Mouse (Mus musculus) adrenal gland, adult 8-10 months (tissue): ENCODE results near the gene Baiap2. TPM values are rescaled to one million over a fixed set of nuclear protein-coding genes. Genes with fewer than 3 reads are reported as not detected.

Source experiments
- DNase-seq: peaks from one replicate; pipeline ENCODE4 v3.0.0; 2022
- total RNA-seq, 4 experiments: library from RNA; stranded (reverse); gene quantifications; 2 replicates each; pipeline ENCODE4 v1.2.4; 2022

Gene Baiap2
- total RNA-seq, 4 experiments from 2014 or later: 9.3 to 39.2 (median 25.4) TPM

GRCm38 (mm10) chr11:119979596-119980385 lies 37.2 kb downstream of the Baiap2 start:
- DNase-seq: no peak

GRCm38 (mm10) chr11:119981769-119982168 lies 39.2 kb downstream of the Baiap2 start:
- DNase-seq: no peak

GRCm38 (mm10) chr11:119982236-119982635 lies 39.7 kb downstream of the Baiap2 start:
- DNase-seq: no peak

- no peak for DNase-seq
Measured at GRCm38 (mm10) chr11:119983151-119983550, 40.6 kb downstream of the Baiap2 start.

- no peak for DNase-seq
Measured at GRCm38 (mm10) chr11:119986751-119987425, 44.3 kb downstream of the Baiap2 start.

GRCm38 (mm10) chr11:119987876-119988275 lies 45.3 kb downstream of the Baiap2 start:
- no peak for DNase-seq

- DNase-seq: no peak
Measured at GRCm38 (mm10) chr11:119988391-119988790, 45.8 kb downstream of the Baiap2 start.

GRCm38 (mm10) chr11:119989115-119989564 lies 46.6 kb downstream of the Baiap2 start:
- peak; percentile 42 for DNase-seq

- DNase-seq: no peak
Measured at GRCm38 (mm10) chr11:119990658-119991337, 48.2 kb downstream of the Baiap2 start.

GRCm38 (mm10) chr11:119991338-119991678 lies 48.7 kb downstream of the Baiap2 start:
- DNase-seq: peak; percentile 82

GRCm38 (mm10) chr11:119997351-119997750 lies 54.8 kb downstream of the Baiap2 start:
- DNase-seq: peak; percentile 45

GRCm38 (mm10) chr11:120002041-120002440 lies 59.5 kb downstream of the Baiap2 start:
- DNase-seq: no peak

- DNase-seq: no peak
Measured at GRCm38 (mm10) chr11:120002634-120003220, 60.2 kb downstream of the Baiap2 start.

GRCm38 (mm10) chr11:120005434-120006317 lies 63.1 kb downstream of the Baiap2 start:
- DNase-seq: no peak

GRCm38 (mm10) chr11:120007496-120008080 lies 65.0 kb downstream of the Baiap2 start:
- DNase-seq: no peak

GRCm38 (mm10) chr11:120008501-120008900 lies 65.9 kb downstream of the Baiap2 start:
- DNase-seq: no peak

GRCm38 (mm10) chr11:120008956-120009355 lies 66.4 kb downstream of the Baiap2 start:
- DNase-seq: no peak

GRCm38 (mm10) chr11:120009937-120010336 lies 67.4 kb downstream of the Baiap2 start:
- DNase-seq: no peak

GRCm38 (mm10) chr11:120011114-120011760 lies 68.7 kb downstream of the Baiap2 start:
- DNase-seq: no peak

GRCm38 (mm10) chr11:120011761-120012560 lies 69.4 kb downstream of the Baiap2 start:
- no peak for DNase-seq
